Mouse (Mus musculus): ENCODE data around the gene Armcx1. TPM values are rescaled to one million over a fixed set of nuclear protein-coding genes. Genes with fewer than 3 reads are reported as not detected.

Gene Armcx1
- polyA plus RNA-seq (2015; fragmentation: Nextera tagmentation; extraction: Ambion mirVana) = 14.9 and 15.2 TPM in 2 replicates

GRCm38 (mm10) chrX:134717752-134718308, at the start of gene Armcx1:
Gene Armcx1 (plus strand): TSS chrX:134717963.
- Histone ChIP-seq H3K27ac (replicated peaks) (peak within 1 kb of the TSS; percentile 86), H3K4me3 (ENCODE audit: low read depth, low read length) (peak within 1 kb of the TSS; percentile 46), H3K4me1 (replicated peaks; ENCODE audit: control insufficient read depth, insufficient read depth) (no peaks in the 10 kb centered on the region), H3K27me3 (ENCODE audit: control insufficient read depth, insufficient read depth, low read length) (no peaks in the 10 kb centered on the region), H3K4me2 (replicated peaks; ENCODE audit: low read depth) (peak within 1 kb of the TSS; percentile 56), H3K36me3 (ENCODE audit: control insufficient read depth, insufficient read depth, low read length) (no peaks in the 10 kb centered on the region), H3K9ac (ENCODE audit: low read length) (peak within 1 kb of the TSS; percentile 58), H3K9me3 (ENCODE audit: control insufficient read depth, low read length) (no peaks in the 10 kb centered on the region)
- ATAC-seq (ENCODE audit: low FRiP score, low TSS enrichment) (peak; percentile 91), DNase-seq (ENCODE audit: low spot score) (peak; percentile 61)
- 14% methylated on average over 16 of the region's 16 CpGs for WGBS
- TF ChIP-seq CTCF (IDR thresholded peaks at IDR 0.05; ENCODE audit: low read depth) (peak; percentile 50), EP300 (optimal IDR thresholded peaks at IDR 0.05) (no peak)

- Histone ChIP-seq H3K9ac (ENCODE audit: low read length) (no peak overlapping the region), H3K27me3 (ENCODE audit: control insufficient read depth, insufficient read depth, low read length) (no peaks in the 10 kb centered on the region), H3K9me3 (ENCODE audit: control insufficient read depth, low read length) (no peaks in the 10 kb centered on the region), H3K36me3 (ENCODE audit: control insufficient read depth, insufficient read depth, low read length) (no peaks in the 10 kb centered on the region), H3K4me1 (replicated peaks; ENCODE audit: control insufficient read depth, insufficient read depth) (no peaks in the 10 kb centered on the region), H3K4me2 (replicated peaks; ENCODE audit: low read depth) (no peak overlapping the region), H3K4me3 (ENCODE audit: low read depth, low read length) (no peak overlapping the region), H3K27ac (replicated peaks) (no peak overlapping the region)
- 49% methylated on average over 5 of the region's 5 CpGs for WGBS
- no peak for DNase-seq (ENCODE audit: low spot score)
- TF ChIP-seq EP300 (optimal IDR thresholded peaks at IDR 0.05) (no peak), CTCF (IDR thresholded peaks at IDR 0.05; ENCODE audit: low read depth) (no peak)
- ATAC-seq (ENCODE audit: low FRiP score, low TSS enrichment) = no peak
Measured at GRCm38 (mm10) chrX:134675022-134675421, 42.7 kb upstream of the Armcx1 start.

GRCm38 (mm10) chrX:134675959-134676358, 41.8 kb upstream of the Armcx1 start:
- no peak overlapping the region for H3K4me2 ChIP-seq (replicated peaks; ENCODE audit: low read depth)
- DNase-seq (ENCODE audit: low spot score) = no peak
- 54% methylated on average over 1 of the region's 1 CpGs for WGBS

GRCm38 (mm10) chrX:134684936-134685335, 32.8 kb upstream of the Armcx1 start:
- no peak for DNase-seq (ENCODE audit: low spot score)
- H3K27me3 ChIP-seq (ENCODE audit: control insufficient read depth, insufficient read depth, low read length) = no peaks in the 10 kb centered on the region
- H3K9me3 ChIP-seq (ENCODE audit: control insufficient read depth, low read length) = no peaks in the 10 kb centered on the region
- no peaks in the 10 kb centered on the region for H3K4me1 ChIP-seq (replicated peaks; ENCODE audit: control insufficient read depth, insufficient read depth)
- TF ChIP-seq CTCF (IDR thresholded peaks at IDR 0.05; ENCODE audit: low read depth) = no peak
- no peak for TF ChIP-seq EP300 (optimal IDR thresholded peaks at IDR 0.05)
- H3K9ac ChIP-seq (ENCODE audit: low read length) = no peak overlapping the region
- 0 out of 2 replicates have a peak overlapping the region, but pooled peaks have one; percentile 13 for H3K27ac ChIP-seq (replicated peaks)
- 0 out of 2 replicates have a peak overlapping the region, but pooled peaks have one; percentile 8 for H3K4me2 ChIP-seq (replicated peaks; ENCODE audit: low read depth)
- no peaks in the 10 kb centered on the region for H3K36me3 ChIP-seq (ENCODE audit: control insufficient read depth, insufficient read depth, low read length)
- no peak for ATAC-seq (ENCODE audit: low FRiP score, low TSS enrichment)
- H3K4me3 ChIP-seq (ENCODE audit: low read depth, low read length) = peak overlapping the region; percentile 6; the same call in 1 of the 2 replicates
- 39% methylated on average over 5 of the region's 5 CpGs for WGBS

More at GRCm38 (mm10) chrX:134675959-134676358, 41.8 kb upstream of the Armcx1 start:
- no peaks in the 10 kb centered on the region for H3K36me3 ChIP-seq (ENCODE audit: control insufficient read depth, insufficient read depth, low read length)
- no peaks in the 10 kb centered on the region for H3K4me1 ChIP-seq (replicated peaks; ENCODE audit: control insufficient read depth, insufficient read depth)
- H3K9ac ChIP-seq (ENCODE audit: low read length) = no peak overlapping the region
- no peak overlapping the region for H3K27ac ChIP-seq (replicated peaks)
- TF ChIP-seq CTCF (IDR thresholded peaks at IDR 0.05; ENCODE audit: low read depth) (no peak), EP300 (optimal IDR thresholded peaks at IDR 0.05) (no peak)
- H3K9me3 ChIP-seq (ENCODE audit: control insufficient read depth, low read length) = no peaks in the 10 kb centered on the region
- H3K4me3 ChIP-seq (ENCODE audit: low read depth, low read length) = no peak overlapping the region
- no peaks in the 10 kb centered on the region for H3K27me3 ChIP-seq (ENCODE audit: control insufficient read depth, insufficient read depth, low read length)
- ATAC-seq (ENCODE audit: low FRiP score, low TSS enrichment) = no peak

GRCm38 (mm10) chrX:134686267-134686666, 31.5 kb upstream of the Armcx1 start, which contains the start of gene Armcx4:
Gene Armcx4 (plus strand): TSS chrX:134686519.
- H3K4me3 ChIP-seq (ENCODE audit: low read depth, low read length) = peak within 1 kb of the TSS; percentile 47
- WGBS = 19% methylated on average over 10 of the region's 33 CpGs
- H3K27ac ChIP-seq (replicated peaks) = peak within 1 kb of the TSS; percentile 79
- peak within 1 kb of the TSS; percentile 54 for H3K4me2 ChIP-seq (replicated peaks; ENCODE audit: low read depth)
- peak within 1 kb of the TSS; percentile 66 for H3K9ac ChIP-seq (ENCODE audit: low read length)
- H3K9me3 ChIP-seq (ENCODE audit: control insufficient read depth, low read length) = no peaks in the 10 kb centered on the region
- no peaks in the 10 kb centered on the region for H3K4me1 ChIP-seq (replicated peaks; ENCODE audit: control insufficient read depth, insufficient read depth)
- H3K36me3 ChIP-seq (ENCODE audit: control insufficient read depth, insufficient read depth, low read length) = no peaks in the 10 kb centered on the region
- H3K27me3 ChIP-seq (ENCODE audit: control insufficient read depth, insufficient read depth, low read length) = no peaks in the 10 kb centered on the region
- no peak for TF ChIP-seq EP300 (optimal IDR thresholded peaks at IDR 0.05)
- TF ChIP-seq CTCF (IDR thresholded peaks at IDR 0.05; ENCODE audit: low read depth) = peak; percentile 37
- DNase-seq (ENCODE audit: low spot score) (peak; percentile 53), ATAC-seq (ENCODE audit: low FRiP score, low TSS enrichment) (peak; percentile 86)

- DNase-seq (ENCODE audit: low spot score) (peak; percentile 41), ATAC-seq (ENCODE audit: low FRiP score, low TSS enrichment) (peak; percentile 60; the same call in 1 of the 2 replicates)
- TF ChIP-seq EP300 (optimal IDR thresholded peaks at IDR 0.05) = no peak
- TF ChIP-seq CTCF (IDR thresholded peaks at IDR 0.05; ENCODE audit: low read depth) = no peak
- no peaks in the 10 kb centered on the region for H3K9me3 ChIP-seq (ENCODE audit: control insufficient read depth, low read length)
- no peaks in the 10 kb centered on the region for H3K4me1 ChIP-seq (replicated peaks; ENCODE audit: control insufficient read depth, insufficient read depth)
- H3K9ac ChIP-seq (ENCODE audit: low read length) = peak overlapping the region; percentile 66
- peak overlapping the region; percentile 79 for H3K27ac ChIP-seq (replicated peaks)
- no peaks in the 10 kb centered on the region for H3K27me3 ChIP-seq (ENCODE audit: control insufficient read depth, insufficient read depth, low read length)
- H3K4me3 ChIP-seq (ENCODE audit: low read depth, low read length) = peak overlapping the region; percentile 47
- peak overlapping the region; percentile 54 for H3K4me2 ChIP-seq (replicated peaks; ENCODE audit: low read depth)
- H3K36me3 ChIP-seq (ENCODE audit: control insufficient read depth, insufficient read depth, low read length) = no peaks in the 10 kb centered on the region
- 8% methylated on average over 14 of the region's 16 CpGs for WGBS
Measured at GRCm38 (mm10) chrX:134686739-134687171, 31.0 kb upstream of the Armcx1 start.
